Mouse (Mus musculus): ENCODE data around the gene Mok.
"Not testable (repeated sequence)": the region's sequence is repeated elsewhere in the genome, so short reads cannot be mapped to it uniquely, and the experiment has no call there.

The Mok gene

DNA sequence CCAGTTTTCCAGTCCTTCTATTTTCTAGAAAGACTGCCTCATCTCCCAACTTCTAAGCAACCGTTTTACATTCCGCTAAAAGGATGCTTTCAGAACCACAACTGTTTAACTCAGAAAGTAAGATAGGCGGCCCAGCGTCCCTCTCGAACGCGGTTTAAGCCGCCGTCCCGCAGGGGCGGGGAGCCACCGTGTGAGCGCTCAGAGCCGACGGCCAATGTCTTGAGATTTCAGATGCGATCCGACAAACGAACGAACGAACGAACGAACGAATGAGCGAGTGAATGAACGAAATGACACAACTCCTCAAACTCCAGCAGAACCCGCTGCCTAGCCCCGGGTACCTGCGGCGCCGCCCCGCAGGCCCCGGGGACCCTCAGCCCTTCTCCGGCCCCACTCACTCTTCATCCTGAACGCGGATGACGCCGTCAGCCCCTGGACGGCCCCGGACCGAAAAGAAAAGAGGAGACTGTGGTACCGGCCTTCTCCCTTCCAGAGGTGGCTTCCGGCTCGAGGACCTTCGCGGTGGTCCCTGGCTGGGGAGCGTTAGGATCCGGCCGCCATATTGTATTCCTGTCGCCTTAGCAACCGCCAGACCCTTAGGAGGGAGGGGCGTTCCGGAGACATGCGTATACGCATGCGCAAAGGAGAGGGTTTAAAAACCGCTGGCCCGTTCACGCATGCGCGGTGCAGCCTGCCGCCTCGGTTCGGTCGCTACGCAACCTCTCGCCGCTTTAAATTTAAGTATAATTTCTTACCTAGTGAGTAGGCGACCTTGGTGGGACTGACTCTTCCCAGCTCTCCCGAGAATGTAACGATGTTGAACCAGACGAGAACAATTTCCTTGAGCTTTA, at the start of gene Mok:
Mok (minus strand) TSS at position 592 of the 851 bp plus-strand sequence.
- DNase-seq (ENCODE audit: low spot score): peak; percentile 90

DNA sequence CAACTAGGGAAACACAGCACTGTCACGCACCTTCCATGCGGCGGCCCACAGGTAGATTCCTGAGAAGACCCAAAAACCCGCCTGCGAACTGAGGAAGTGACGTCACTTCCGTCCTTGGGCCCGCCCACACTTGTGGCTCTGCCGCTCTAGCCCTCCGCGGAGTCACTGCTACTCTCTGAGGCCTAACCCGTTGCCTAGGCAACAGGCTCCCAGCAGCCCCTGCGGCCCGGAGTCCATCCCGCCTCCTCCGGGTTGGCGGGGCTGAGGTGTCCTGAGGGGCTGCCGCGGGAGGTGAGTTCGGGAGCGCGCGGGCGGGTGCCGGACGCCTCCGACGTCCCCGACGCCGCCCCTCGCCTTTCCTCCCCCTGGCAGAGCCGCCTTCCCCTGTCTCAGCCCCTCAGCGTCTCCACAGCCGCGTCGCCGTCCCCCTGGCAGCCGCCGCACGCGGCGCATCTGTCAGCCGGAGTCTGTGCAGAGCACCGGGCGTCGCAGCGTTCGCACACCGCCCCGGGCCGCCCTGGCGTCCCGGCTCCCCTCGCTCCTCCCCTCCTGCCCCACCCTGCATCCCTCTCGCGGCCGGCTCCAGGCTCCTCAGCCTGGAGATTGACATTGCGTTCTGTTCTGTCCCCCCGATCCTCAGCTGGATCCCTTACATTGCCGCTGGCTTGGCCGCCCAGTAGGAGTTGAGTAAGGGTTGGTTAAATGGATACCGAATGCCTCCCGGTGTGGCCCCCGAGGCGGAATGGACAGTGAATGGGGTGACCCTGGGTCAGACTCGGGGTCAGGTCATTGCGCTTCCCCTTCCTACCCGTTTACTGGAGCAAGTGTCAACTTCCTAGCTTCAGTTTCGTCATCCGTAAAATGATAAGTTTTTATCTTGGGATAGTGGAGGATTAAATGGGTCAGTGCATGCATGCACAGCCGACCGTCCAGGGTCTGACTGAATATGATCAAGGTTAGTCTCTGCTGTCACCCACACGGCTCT, 48.6 kb upstream of the Mok start, which contains the start of the genes Cinp and Tecpr2:
Cinp (minus strand) TSS at position 110 of the 985 bp plus-strand sequence.
Tecpr2 (plus strand) TSS at position 229 of the 985 bp plus-strand sequence.
- peak; percentile 87 for DNase-seq (ENCODE audit: low spot score)

DNA sequence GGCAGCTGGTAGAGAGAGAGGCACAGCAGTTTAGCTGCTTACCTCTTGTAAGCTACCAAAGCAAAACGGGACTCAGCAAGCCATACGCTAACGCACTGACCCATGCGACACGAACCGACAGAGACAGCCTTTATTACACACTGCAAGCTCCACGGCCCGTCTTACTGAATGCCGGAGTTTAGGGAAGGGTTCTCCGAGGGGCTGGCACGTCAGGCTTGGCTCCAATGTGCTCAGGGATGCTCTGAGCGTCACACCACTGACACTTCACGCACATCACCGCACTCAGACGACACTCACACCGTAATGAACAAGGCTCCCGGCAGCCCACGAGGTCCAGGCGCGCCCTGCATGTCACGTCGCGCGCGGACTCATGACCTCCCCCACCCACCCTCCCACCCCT, 47.9 kb upstream of the Mok start:
- no peak for DNase-seq (ENCODE audit: low spot score)

DNA sequence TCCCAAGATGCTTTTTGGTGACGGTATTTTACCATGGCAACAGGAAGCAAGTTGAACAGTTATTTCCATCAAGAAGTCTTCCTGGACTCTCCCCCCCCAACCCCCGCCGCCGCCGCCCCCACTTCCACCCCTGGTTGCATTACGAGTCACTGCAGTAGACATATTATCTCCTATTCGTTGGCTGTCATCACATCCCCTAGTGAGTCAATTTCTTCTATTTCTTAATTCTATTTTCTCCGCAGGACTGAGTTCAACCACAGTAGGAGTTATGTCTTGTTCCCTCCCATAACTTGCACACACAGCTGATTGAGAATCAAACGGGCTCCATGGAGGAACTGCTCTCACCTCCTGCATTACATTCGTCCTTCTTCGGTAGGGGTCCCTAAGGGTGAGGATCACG, 47.4 kb upstream of the Mok start:
- no peak for DNase-seq (ENCODE audit: low spot score)

DNA sequence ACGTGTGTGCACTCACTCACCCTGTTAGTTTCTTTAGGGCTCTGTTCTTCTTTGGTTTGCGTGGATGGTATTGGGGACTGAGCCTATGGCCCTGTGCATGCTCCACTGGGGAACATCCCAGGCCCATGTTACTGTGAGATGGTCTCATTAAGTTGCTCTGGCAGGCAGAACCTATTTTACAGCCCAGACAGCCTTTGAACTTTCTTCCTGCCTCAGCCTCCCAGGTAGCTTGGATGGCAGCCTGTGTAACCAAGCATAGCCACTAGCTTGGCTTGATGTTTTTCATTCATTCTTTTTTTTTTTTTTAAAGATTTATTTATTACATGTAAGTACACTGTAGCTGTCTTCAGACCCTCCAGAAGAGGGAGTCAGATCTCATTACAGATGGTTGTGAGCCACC, 44.5 kb upstream of the Mok start:
- no peak for DNase-seq (ENCODE audit: low spot score)

DNA sequence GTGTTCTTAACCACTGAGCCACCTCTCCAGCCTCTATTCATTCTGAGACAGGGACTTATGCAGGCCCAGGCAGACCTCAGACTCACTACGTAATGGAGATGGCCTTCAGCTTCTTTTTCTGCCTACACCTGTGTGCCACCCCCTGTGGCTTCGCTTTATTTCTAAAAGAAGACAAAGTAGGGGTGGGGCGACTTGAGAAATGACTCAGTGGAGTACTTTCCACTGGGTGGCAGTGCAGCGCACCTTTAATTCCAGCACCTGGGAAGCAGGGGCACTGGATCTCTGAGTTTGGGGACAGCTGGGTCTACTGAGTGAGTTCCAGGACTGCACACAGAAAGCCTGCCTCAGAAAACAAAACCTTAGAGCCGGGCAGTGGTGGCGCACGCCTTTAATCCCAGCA, 41.6 kb upstream of the Mok start:
- no peak for DNase-seq (ENCODE audit: low spot score)

DNA sequence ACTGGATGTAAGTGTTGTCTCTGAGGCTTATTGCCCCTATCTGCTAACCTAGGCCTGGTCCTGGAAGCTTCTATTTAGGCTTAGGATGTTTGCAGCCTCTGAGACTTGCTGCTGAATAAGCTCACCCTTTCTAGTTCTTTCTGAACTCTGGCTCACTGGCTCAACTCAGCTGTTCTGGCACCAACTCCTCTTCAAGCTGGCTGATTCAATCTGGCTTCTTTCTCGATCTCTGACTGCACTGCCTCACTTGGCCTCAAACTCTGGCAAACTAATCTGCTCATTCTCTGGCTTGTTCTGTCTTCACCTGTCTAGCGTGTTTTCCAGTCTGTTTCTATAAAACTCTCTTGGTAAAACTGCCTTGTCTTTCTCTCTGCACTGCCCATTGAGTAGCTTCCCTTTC, 34.6 kb upstream of the Mok start:
- DNase-seq (ENCODE audit: low spot score): no peak

DNA sequence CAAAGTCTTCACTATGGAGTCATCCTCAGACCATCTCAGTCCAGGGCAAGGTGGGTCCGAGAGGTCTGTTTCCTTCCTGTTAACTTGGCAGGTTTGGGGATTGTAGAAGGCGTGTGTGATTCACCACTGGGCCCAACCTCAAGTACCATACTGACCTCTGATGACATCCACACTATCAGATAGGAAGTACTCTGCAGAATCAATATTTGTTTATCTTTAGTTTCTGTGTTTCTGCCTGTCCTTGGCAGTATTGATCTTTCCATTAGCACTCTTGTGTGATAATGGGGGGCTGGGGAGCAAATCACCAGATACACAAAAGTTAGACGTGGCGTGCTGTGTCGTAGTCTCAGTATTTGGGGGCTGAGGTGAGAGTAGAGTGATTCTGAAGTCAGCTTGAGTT, 30.5 kb upstream of the Mok start:
- no peak for DNase-seq (ENCODE audit: low spot score)

DNA sequence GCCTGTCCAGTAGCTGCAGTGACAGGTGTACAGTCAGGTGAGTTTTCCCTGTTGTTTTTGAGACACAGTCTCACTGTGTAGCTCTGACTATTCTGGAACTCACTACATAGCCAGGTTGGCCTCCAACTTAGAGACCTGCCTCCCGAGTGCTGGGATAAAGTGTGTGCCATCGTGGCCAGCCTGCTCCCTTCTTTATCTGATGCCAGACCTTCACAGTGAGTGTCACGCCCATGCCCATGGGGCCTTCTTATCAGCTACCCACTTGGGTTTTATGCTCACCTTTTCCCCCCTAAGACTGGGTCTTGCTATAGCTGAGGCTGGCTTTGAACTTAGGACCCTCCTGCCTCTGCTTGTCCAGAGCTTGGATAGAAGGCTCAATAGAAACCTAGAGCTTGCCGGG, 29.4 kb upstream of the Mok start:
- DNase-seq (ENCODE audit: low spot score): no peak

DNA sequence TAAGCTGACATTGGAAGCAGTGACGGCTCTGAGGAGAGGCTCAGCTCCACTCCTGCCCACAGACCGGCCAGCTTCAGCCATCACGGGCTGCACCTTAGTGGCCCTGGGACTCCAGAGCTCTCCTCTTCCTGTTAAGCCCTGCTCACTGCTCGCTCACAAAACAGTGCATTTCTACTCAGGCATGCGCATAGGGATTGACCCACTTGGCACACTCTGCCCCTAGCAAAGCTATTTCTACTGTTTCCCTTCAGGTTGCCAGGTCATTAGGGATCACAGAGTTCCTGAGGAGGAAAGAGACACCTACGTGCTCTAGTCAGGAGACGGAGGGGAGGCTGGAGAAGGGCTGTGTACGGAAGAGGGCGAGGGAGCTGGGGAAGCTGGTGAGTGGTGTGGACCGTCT, 25.2 kb upstream of the Mok start:
- DNase-seq (ENCODE audit: low spot score): no peak

DNA sequence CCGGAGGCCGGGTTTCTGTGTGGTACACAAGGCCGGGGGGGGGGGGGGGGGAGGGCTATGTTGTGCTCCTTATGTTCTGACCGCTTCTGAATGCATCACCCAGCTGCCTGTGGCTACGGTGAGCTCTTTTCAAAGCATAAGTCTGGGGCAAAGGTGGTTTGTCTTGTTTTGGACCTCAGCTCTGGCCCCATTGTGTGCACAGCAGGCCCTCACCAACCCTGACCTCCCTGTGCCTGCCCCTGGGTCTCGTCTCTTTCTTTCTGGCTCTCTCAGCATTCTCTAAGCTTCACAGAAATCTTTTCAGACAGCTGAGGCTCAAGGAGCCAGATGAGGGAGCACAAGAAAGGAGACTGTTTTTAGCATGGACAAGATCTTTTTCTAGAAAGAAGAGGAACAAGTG, 24.8 kb upstream of the Mok start:
- DNase-seq (ENCODE audit: low spot score): no peak

DNA sequence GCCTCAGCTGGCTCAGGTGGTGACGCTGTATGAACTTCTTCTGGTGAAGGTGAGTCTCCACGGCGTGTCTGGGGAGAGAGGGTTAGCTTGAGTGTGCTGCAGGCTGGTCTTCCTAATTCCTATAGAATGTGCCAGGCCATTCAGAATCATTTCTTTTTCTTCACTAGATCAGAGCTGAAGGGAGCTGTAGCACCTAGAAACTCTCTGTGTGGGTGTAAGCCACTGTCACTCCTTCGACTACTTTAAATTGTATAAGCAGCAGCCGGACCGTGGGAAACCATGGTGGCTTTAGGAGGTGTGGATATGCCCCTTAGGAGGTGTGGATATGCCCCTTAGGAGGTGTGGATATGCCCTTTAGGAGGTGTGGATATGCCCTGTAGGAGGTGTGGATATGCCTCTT, 23.3 kb upstream of the Mok start:
- no peak for DNase-seq (ENCODE audit: low spot score)

DNA sequence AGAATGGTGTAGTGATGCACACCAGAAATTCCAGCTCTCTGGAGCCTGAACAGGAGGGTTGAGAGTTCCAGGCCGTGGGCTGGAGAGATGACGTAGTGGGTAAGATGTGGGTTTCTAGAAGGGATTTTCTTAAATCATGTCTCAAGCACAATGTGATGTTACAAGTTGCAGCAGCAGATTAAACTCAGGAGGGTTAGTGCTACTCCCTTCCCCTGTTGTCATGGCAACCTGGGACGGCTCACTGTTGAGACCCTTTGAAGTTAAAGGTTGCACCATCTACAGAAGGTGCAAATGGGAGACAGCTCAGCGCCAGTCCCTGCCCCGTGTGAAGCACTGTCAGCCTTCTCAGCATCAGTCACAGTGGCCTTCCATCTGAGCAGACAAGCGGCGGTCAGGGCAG, 20.5 kb upstream of the Mok start:
- no peak for DNase-seq (ENCODE audit: low spot score)

DNA sequence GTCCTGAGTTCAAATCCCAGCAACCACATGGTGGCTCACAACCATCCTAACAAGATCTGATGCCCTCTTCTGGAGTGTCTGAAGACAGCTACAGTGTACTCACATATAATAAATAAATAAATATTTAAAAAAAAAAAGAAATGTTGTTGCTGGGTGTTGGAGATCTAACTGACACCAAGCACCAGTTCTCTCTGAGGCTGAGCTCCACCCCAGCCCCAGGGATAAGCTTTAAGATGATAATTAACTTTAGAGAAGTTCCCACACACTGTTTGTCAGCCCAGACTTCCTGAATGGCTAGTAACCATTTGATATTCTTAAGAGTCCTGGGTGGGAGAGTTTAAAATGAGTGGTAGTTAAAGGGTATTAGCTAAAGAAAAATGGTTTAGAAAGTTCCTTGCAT, 19.6 kb upstream of the Mok start:
- no peak for DNase-seq (ENCODE audit: low spot score)

DNA sequence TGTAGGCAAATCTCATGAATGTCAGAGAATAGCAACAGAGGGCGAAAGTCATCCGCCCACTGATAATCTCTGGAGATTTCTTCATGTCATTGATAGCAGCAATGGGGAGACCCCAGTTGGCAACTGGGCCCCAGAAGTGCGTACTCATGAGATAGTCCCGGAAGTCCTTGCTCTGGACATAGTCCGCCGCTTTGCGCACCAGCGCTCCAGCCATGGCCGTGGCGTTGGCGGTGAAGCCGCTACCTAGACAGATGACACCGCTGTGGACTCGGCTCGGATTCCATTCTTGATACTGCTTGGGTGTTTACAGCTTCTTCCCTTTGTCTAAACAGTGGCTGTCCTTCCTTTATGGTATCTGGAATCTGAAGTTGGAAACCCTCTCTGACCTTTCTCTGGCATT, 17.9 kb upstream of the Mok start:
- not testable (repeated sequence) for DNase-seq (ENCODE audit: low spot score)

DNA sequence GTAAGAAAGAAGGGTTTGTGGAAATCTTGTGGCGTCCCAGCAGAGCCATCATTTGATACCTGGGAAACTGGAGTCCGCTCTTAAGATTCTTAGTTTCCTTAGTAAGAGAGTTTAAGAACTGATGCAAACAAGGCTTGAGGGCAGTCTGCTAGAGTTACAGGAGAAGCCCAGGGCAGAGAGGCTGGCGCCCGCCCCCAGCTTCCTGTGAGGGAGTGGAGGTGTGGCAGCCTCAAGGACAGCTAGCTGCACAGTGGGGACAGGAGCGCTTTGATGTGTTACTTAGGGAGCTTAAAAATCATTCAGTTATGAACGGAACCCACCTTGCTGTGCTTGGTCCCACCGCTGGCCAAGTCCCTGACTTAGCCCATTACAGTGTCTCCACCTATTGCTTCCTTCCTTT, 16.5 kb upstream of the Mok start:
- no peak for DNase-seq (ENCODE audit: low spot score)

DNA sequence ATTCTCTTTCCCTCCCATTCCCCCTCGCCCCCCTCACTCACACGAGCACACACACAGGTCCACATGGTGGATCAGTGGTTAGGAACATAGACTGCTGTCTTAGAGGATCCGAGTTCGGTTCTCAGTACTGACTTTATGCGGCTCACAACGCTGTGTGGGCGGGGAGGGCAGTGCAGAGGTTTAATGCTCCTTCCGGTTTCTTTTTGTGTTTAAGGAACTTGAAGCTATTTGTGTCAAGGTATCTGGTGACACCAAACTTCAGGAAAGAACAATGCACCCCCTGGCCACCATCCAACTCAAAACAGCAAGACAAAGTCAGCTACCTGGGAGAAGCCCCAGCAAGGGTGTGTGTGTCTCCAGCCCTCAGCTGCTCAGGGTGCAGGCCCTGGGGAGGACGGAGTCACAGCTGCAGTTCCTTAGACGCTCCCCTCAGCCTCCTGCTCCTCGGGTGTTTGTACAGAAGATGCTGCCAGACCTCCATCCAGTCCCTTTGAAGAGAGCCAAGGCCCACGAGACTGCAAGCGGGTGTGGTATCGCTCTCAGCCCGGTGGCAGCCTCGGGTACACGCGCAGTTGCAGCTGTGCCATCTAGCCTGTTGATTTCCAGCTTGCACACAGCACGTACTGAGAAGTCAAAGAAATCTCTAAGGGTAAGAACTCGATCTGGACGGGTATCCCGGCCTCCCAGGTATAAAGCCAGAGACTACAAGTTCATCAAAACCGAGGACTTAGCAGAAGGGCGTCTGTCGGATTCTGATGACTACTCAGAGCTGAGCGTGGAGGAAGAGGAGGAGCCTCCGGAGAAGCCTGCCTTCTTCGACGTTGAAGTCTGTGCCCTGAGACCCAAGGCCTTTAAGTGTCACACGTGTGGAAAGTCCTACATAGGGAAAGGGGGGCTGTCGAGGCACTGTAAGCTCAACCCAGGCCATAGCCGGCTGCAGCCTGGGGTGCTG, 14.3 kb upstream of the Mok start:
- DNase-seq (ENCODE audit: low spot score): no peak

DNA sequence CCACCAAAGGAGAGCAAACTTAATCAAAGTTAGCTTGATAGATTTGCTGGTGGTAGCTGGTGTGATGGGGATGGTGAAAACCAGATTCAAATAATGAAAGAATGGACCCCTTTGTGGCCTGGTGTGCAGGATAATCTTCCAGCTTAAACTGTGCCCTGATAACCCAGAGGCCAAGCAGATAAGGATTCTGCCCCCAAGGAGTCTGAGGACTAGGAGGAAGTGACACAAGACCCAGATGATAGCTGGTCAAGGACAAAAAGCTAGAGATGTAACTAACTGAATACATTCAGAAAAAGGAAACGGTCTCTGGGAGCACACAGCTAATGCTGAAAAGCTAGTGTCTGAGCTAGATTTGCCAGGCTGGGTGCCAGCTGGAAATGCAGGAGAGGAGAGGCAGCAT, 11.2 kb upstream of the Mok start:
- no peak for DNase-seq (ENCODE audit: low spot score)

DNA sequence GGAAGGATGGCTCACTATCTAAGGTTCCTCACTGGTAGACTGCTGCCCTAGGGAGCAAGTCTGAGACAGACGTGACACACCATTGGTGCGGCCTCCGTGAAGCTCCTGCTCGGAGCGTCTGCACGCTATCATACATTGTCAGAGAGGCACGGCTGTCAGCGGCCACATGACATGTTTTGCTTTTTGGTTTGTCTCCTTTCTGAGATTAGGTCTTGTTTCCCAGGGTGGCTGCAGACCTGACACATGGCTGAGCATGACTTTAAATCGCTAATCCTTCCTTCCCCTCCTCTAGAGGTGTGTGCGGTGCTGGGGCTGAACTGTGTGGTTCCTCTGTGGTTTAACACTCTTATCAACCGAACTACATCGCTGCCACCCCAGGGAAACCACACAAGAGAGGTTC, 10.7 kb upstream of the Mok start:
- no peak for DNase-seq (ENCODE audit: low spot score)

DNA sequence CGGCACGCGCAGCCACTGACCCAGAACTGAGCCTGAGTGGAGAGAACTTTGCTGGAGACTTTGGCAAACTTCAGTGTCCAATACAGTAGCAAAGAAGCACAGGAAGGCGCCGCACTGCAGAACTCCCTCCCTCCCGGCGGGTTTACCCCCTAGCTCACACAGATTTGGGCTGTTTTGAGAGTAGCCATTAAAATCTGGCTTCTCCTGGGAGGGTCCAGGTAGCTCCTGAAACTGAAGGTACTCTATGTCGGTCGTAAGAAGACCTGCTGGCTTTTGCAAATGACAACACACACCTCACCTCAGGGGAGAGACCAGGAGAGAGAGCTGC, 10.2 kb upstream of the Mok start:
- DNase-seq (ENCODE audit: low spot score): no peak

DNA sequence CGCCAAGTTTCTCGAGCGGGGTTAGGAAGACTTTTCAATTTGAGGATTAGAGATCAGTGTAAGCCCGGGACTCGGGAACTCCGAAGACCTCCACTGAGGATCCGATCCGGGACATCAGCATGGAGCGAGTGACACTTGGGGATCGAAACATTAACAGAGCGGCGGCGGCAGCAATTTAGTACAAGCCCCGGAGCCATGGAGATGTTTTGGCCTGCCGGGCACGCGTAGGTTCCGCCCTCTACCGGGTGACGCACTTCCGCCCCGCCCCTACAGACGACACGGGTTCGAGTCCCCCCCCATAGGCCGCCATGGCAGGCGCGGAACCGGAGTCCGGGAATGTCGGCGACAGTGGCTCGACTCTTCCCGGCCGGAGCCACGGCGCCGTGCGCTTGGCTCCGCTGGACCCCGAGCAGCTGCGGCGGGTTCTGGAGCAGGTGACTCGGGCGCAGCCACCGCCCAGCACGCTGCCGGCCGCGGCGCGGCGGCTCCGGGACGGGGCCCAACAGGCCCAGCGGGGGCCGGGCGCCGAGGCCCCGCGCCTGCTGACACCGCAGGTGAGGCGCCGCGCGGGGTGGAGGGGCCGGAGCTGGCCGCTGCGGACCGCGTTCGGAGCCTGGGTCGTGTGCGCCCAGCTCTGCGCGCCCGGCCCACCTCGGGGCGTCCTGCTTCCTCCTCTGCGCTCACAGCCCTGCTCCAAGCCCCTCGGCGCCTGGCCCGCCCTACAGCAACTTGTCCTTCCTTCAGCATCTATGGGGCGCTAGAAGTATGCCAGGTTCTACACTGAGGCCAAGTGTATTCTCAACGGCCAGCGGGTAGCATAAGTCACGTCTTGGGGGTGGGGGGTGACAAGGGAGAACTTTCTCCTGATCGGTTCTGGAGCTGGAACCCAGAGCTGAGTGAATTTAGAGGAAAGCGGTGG, 9.5 kb upstream of the Mok start, which contains the start of gene Zfp839:
Zfp839 (plus strand) TSS at position 244 of the 919 bp plus-strand sequence.
- peak; percentile 59 for DNase-seq (ENCODE audit: low spot score)

All from layer of hippocampus, adult 9-10 months (tissue).